Mouse (Mus musculus) right cerebral cortex, postnatal 36 days (tissue): ENCODE results near the gene Ccr6.
A peak's percentile ranks its signal among the peaks of the same experiment; 100 is the strongest.

Source experiments
- DNase-seq, 2 experiments: peaks; one replicate each; pipeline ENCODE4 v3.0.0; 2022; ENCODE audit warnings: low spot score in 2 of 2, mixed read lengths in 1 of 2

Ccr6 gene

DNA sequence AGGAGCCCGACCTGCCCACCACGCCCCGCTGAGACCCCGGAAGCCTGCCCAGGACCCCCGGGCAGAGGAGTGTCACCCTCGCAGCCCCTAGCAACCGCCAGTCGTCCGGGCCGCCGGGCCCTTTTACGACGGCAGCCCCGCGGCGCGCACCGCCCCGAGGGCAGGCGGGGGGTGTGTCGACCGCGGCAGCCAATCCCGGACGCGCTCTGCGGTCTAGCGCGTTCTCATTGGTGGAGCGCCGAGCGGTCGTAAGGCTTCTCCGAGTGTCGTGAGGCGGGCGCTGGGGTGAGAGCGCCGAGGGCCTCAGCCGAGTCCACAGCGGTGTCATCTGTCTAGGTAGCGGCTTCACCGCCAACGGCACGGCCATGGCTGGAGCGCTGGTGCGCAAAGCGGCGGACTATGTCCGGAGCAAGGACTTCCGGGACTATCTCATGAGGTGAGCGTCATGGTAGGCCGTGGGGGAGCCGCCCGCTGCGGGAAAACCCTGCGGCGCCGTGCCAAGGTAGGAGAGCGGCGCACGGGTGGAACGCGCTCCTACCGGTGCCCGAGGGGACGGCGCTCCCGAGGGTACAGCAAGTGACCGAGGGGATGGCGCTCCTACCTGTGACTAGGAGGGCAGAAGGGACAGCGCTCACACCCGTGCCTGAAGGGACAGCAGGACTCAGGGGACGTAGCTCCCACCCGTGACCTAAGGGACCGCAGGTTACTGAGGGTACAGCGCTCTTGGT, 47.8 kb downstream of the Ccr6 start:
- DNase-seq = peak; percentile 93 to 95

DNA sequence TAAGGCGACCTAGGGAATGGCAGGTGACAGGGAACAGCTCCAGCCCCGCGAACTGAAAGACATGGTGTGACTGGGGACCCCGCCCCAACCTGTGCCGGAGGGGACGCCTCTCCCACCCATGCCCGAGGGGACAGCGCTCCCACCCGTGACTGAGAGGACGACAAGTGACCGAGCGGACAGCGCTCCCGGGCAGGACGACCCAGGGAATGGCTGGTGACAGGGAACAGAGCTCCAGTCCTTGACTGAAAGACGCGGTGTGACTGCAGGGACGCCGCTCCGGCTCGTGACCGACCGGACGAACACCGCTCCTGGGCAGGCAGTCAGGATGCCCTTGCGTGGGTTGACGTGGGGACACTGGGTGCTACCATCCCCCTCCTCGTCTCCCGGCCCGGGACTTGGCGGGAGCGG, 48.4 kb downstream of the Ccr6 start:
- peak; percentile 22 to 42 for DNase-seq

DNA sequence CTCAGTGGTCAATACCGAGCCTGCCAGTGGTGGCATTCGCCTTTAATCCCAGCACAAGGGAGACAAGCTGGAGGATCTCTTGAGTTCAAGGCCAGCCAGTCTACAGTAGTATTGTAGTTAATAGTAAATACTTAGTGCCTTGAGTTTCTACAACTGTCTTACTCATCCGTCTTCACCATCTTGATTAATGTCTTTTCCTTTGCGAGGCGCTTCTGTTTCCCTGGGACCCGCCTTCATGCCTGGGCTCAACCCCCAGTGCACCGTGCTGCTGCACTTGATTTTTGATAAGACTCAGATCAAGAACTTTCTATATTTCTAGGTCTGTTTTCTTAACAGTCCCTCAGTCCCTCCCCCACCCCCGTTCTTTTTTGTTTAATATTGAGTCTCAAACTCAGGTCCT, 49.2 kb downstream of the Ccr6 start:
- DNase-seq = no peak

DNA sequence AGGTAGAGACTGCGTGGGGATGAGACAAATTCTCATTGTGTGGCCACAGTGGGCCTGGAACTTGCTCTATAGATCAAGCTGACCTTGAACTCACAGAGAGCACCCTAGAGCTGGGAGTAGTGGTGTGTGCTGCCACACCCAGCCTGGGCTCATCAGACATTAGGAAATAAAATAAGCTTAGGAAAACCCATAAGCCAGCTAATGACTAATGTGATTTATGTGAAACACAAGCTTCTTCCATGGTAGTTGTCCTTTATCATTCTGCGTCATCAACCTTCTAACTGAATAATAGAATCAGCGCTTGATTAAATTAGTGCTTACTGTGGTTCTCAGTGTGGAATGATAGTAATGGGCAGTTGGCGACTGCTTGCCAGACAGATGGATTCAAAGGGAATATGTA, 51.1 kb downstream of the Ccr6 start:
- DNase-seq = no peak

DNA sequence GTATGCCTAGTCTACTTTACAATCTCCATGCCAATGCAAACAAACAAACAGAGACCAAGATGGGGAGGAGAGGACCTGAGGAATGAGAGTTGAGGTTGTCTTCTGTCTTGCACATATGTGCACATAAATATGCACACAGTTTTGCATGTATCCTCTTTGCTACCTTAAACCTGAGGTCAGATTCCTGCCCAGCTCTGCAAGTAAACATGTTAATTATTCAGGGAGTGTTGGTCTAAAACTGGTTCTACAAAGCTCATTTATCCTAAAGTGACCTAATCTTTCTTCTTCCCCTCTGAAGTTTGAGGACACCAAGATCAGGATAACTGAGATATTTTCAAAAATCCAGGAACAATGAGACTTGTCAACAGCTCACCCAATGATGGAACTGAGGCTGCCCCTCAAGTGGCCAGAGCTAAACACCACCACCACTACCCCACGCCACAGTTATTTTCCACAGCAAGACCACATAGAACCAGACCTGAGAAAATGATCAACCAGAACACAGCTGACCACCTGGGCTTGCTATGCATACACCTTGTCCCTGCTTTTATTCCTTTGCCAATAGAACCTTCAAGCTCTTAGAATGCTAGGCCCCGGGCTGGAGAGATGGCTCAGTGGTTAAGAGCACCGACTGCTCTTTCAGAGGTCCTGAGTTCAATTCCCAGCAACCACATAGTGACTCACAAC, 54.3 kb downstream of the Ccr6 start:
- no peak for DNase-seq

DNA sequence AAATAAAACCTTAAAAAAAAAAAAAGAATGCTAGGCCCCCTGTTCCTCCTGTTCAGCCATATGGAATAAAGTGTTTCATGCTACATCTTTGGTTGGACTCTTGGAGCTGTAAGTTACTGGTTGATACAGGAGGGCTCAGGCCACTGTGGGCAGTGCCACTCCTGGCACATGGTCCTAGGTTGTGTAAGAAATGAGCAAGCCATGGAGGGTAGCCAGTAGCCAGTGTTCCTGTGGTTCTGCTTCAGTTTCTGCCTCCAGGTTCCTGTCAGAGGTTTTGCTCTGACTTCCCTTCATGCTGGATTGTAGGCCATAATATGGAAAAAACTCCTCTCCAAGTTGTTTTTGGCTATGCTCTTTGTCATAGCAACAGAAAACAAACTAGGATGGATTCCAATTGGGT, 54.9 kb downstream of the Ccr6 start:
- DNase-seq = no peak

DNA sequence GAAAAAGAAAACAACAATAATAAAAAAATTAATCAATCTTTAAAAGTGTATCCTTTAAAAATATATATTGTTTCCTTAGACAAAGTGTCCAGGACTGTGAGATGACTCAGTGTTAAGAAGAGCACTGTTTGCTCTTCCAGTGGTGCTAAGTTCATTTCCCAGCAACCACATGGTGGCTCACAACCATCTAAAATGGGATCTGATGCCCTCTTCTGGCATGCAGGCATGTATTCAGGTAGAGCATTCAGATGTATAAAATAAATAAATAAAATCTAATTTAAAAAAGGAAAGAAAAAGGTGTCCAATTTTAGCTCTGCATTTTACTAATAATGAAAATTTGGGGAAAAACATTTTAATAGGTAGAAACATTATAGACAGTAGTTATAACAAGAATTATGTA, 60.0 kb downstream of the Ccr6 start:
- DNase-seq = no peak

DNA sequence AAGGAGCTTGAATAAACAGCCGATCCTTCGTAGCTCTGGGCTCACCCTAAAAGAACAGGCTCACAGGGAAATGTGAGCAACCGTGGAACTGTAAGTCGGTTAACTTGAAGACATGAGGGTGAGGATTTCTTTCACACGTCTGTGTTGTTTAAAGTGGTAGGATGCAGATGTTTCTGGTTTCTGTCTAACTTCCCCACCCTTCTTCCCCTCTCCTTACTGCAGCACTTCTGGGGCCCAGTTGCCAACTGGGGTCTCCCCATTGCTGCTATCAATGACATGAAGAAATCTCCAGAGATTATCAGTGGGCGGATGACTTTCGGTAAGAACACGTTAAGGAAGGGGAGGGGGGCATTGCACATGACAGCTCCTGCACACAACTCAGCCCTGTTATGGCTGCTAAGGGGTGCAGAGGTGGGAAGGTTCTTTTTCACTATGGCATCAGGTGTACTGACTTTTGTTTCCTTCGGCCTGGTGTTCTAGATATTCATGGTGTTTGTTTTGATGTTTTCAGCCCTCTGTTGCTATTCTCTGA, 60.5 kb downstream of the Ccr6 start:
- DNase-seq = no peak

DNA sequence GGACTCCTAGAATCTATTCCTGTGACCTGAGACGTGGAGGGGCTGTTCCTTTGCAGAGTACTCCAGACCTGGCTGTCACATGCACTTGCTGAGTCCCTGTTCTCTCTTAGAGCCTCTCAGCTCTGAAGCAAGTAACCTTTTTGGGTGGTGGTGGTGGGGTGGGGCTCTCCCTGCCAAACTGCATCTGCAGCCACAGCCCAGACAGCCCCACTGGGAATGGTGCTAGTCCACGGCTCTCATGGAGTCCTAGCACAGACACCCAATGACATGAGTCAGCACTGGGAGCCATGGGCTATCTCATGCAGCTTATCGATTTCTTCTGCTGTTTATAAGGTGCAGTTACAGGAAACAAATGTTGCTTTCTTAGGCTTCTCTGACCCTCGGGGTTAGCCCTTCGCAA, 61.9 kb downstream of the Ccr6 start:
- DNase-seq = no peak

DNA sequence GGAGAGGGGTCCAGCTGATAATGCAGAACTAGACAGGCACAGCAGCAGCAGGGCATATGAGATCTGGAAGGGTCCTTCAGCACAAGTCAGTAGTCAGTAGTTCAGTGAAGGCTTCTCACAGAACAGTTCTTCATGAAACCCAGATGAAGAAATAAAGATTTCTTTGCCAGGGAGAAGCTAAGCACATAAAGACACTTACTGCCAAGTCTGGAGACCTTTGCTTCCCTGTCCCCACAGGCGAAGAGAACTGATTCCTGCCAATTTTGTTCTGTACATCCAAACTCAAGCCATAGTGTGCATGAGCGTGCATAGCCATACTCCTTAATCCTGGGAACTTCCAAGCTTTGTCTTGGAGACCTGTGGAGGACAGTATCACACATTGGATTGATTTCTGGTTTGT, 62.4 kb downstream of the Ccr6 start:
- no peak for DNase-seq

DNA sequence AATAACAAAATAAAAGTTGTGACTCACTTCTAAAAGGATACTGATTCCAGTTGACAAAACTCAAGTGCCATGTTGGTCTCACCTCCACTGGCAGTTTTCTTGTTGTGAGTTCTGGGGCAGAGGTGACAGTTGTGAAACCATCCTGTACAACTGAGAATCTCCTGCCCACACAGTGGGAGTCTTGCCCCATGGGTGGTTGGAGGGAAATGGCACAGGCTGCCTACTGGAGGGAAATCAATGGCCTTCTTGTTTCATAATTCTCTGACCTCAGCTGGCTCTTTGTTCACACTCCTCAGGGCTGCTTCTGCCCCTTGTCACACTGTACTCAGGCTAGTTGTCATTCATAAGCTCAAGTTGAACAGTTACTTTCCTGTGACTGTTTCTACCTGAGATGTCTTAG, 63.7 kb downstream of the Ccr6 start:
- DNase-seq = no peak

DNA sequence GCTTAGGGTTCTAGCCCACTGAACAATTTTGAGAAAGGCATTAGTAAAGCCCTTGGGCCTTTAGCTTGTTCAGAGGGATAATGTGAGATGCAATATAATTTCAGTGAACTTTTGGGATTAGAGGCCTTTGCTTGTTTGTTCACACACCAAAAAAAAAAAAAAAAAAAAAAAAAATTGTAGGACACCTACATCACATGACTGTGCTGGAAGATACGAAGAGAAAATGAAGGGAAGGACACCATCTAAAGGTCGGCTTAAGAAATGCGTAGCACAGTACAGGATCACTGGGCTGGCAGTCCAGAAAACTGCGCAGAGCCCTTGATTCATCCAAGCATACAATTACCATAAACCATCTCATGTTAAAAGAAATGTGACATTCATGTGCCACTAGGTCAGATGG, 65.7 kb downstream of the Ccr6 start:
- no peak for DNase-seq

DNA sequence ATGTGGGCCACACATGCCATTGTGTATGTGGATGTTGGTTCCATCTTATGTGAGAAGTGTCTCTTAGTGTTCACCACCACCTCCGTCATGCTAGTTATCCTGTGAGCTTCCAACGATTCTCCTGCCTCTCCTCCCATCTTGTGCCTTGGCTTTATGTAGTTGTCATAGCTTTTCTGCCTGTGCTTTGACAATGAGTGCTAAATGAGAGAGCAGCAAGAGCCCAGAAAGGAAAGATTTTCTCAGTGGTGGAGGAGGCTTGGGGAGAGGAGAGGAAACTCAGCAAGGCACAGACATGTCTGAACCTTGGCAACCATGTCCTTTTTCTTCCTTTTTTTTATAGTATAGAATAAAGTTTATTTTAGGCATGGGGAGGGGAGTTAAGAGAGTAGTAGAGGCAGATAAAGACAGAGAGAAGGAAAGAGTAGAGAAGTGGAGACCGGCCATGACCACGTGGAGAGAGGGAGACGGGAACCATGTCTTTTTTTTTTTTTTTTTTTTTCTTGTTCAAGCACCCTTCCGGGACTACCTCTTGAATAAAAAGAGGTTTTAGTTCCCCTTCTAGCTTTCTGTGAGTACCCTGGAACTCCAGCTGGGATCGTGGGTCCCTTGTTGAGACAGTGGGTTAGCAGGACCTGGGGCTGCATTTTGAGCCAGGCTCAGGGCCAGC, 67.1 kb downstream of the Ccr6 start:
- no peak for DNase-seq

DNA sequence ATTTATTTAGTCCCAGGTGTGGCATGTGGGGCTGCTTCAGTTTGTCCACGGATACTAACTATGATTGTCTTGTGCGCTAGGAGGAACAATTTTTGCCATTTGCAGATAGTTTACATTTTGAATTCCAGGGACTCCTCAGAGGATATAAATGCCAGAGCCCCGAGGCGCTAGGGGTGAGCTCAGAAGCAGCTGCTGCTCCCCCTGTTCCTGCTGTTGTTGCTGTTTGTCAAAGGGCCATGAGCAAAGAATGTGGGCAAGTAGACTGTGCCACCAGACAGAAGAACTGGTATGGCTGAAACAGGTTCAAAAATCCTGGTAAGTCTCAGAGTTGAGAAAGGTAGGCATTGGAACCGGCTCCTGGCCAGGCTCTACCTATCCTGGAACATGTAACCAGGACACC, 67.8 kb downstream of the Ccr6 start:
- no peak for DNase-seq

DNA sequence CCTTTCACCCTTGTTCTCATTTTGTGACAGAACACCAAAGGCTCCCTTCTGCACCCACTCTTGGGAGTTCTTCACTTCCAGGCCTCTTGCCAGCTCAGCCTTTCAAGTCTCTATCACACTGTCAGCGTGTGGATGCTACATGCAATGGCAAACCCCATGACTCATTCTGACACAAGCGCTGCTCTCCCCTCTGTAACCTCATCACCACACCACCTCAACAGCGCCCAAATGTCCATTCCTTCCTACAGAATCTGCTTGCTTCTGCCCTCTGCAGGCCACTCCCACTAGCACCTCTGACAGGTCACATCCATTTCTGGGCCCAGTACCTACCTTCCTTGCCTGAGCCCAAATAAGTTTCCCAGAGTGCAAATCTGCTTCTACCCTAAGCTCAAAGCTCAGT, 70.0 kb downstream of the Ccr6 start:
- no peak for DNase-seq
